Mouse (Mus musculus) lung, postnatal 0 days (tissue): ENCODE data around the gene Slc22a8.

ENCODE experiments used
- CTCF ChIP-seq: IDR thresholded peaks from 2 replicates; pipeline ENCODE4 v1.5.1; 2016; ENCODE audit warnings: antibody characterized with exemption, mild to moderate bottlenecking
- EP300 ChIP-seq: IDR thresholded peaks from 2 replicates; pipeline ENCODE4 v1.6.1; 2016; ENCODE audit warnings: antibody characterized with exemption, mild to moderate bottlenecking, control low read depth

DNA sequence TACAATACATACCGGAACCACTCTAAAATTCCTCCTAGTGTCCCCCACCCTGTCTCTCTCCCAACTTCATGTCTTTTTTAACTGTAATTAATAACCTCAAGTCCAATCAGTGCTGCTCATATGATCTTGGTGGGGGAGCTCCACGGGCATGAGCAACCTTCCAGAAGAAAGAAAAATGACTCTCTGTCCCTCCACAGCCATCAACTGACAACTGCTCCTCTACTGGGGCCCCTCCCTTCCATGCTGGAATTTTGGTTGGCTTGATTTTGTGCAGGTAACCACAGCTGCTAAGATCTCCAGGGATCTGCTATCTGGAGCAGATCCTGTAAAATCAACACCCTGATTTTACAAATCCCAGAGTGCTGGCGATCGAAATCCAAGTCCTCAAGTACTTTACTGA, 13.6 kb upstream of the Slc22a8 start:
- TF ChIP-seq CTCF (no peak), EP300 (no peak)
